Mouse (Mus musculus) embryonic facial prominence, embryonic 14.5 days (tissue): Measurements from ENCODE around the gene Slc41a3. TPM values are rescaled to one million over a fixed set of nuclear protein-coding genes. Genes with fewer than 3 reads are reported as not detected.

ENCODE experiments used
- ATAC-seq: fragments of 200-750 bp; cut with Nextera tagmentation; 2 replicates; pipeline ENCODE4 v1.8.0; 2017; ENCODE audit warnings: low read depth, moderate number of reproducible peaks, moderate TSS enrichment
- DNase-seq: peaks from one replicate; pipeline ENCODE4 v3.0.0-alpha.2; 2015; ENCODE audit warnings: low spot score
- H3K27ac ChIP-seq: fragments of 300-500 bp; sonication (generic); replicated peaks from 2 replicates; pipeline ENCODE4 v1.5.1; 2014; ENCODE audit warnings: low read depth, mild to moderate bottlenecking, low read length, moderate library complexity
- H3K27me3 ChIP-seq: fragments of 300-500 bp; sonication (generic); replicated peaks from 2 replicates; pipeline ENCODE4 v1.6.1; 2014; ENCODE audit warnings: low read length; ENCODE audit not compliant: control insufficient read depth, insufficient read depth
- H3K36me3 ChIP-seq: fragments of 300-500 bp; sonication (generic); 2 replicates; pipeline ENCODE4 v1.6.1; 2014; ENCODE audit warnings: low read length, mixed read lengths; ENCODE audit not compliant: control insufficient read depth, insufficient read depth
- H3K4me1 ChIP-seq: fragments of 300-500 bp; sonication (generic); 2 replicates; pipeline ENCODE4 v1.6.1; 2014; ENCODE audit warnings: antibody characterized with exemption, low read length; ENCODE audit not compliant: control insufficient read depth, insufficient read depth
- H3K4me2 ChIP-seq: fragments of 300-500 bp; sonication (generic); 2 replicates; pipeline ENCODE4 v1.6.1; 2014; ENCODE audit warnings: low read depth, mild to moderate bottlenecking, low read length, moderate library complexity, mixed read lengths
- H3K4me3 ChIP-seq: fragments of 300-500 bp; sonication (generic); 2 replicates; pipeline ENCODE4 v1.5.1; 2014; ENCODE audit warnings: low read depth, mild to moderate bottlenecking, low read length
- H3K9ac ChIP-seq: fragments of 300-500 bp; sonication (generic); 2 replicates; pipeline ENCODE4 v1.6.1; 2014; ENCODE audit warnings: low read depth, mild to moderate bottlenecking, low read length, moderate library complexity, mixed read lengths
- H3K9me3 ChIP-seq: fragments of 300-500 bp; sonication (generic); 2 replicates; pipeline ENCODE4 v1.6.1; 2016; ENCODE audit warnings: low read length; ENCODE audit not compliant: control insufficient read depth
- WGBS: fragments of 180-500 bp; shearing (Covaris S2); extraction: QIAGEN DNeasy Blood & Tissue Kit; methylation state at CpG from one replicate; pipeline ENCODE4 v1.1.7; 2014; 5-methylcytosine and 5-hydroxymethylcytosine counted together
- polyA plus RNA-seq: library from polyadenylated mRNA; unstranded; fragments of >200 nt; fragmentation: Nextera tagmentation; extraction: Ambion mirVana; gene quantifications from 2 replicates; pipeline ENCODE4 v1.2.1, GENCODE M21; 2014

Gene Slc41a3
- polyA plus RNA-seq, 1 experiment from 2014 or later = 5.4 TPM

DNA sequence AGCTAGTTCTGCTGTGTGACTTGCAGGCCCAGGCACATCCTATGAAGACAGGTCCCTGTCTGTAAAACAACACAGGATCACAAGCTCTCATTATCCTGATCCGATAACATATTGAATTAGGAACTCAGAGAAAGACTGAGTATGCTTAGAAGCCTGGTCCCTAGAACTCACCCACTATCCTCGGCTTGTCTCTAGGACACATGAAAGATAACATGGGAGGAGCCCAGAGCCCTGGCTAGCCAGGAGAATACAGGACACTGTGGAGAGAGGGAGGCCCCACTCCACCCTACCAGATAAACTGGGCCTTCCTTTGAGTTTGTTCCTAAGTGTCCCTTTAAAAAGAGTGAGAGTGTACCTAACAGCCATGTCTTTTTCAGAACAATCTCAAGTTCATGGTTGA is 55.4 kb downstream of the Slc41a3 start:
- no peaks in the 10 kb centered on the region for H3K27me3 ChIP-seq
- DNase-seq (no peak), ATAC-seq (no peak)
- H3K27ac ChIP-seq = no peak overlapping the region
- WGBS = 58% methylated on average over 2 of the region's 2 CpGs
- H3K4me1 ChIP-seq = no peaks in the 10 kb centered on the region
- H3K9me3 ChIP-seq = no peaks in the 10 kb centered on the region
- H3K36me3 ChIP-seq = peaks cover 39% of the 10 kb centered on the region
- H3K4me2 ChIP-seq = no peak overlapping the region
- H3K9ac ChIP-seq = no peak overlapping the region
- no peak overlapping the region for H3K4me3 ChIP-seq

DNA sequence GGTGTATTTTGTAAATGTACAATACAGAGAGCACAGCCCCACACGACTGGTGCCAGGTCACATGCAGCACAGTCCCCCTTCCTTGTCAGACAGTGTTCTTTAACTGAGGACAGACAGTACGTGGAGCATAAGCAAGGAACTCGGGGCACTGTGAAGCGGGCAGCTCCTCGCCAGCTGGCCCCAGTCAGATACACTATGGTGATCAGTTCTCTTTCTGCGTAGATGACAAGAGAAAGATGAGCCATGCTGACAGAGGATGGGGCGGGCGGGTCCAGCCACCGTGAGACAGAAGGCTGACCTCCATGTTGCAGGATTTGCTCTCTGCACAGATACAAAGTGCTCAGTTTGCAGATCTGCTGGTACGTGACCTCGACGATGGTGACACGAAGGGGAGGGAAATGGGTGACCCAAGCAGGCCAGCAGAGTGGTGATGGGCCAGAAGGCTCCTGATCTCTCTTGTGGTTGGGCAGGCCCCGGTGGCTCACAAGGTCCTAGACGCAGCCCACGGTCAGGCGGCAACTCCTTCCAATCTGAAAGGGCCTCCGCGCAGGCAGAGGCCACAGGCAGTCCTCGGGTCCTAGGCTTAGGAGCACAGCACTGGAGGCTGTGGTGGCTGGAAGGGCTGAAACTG is 56.0 kb downstream of the Slc41a3 start:
- Histone ChIP-seq H3K4me3 (no peak overlapping the region), H3K9me3 (no peaks in the 10 kb centered on the region), H3K27ac (no peak overlapping the region; the same call in 1 of the 2 replicates), H3K4me2 (no peak overlapping the region), H3K36me3 (peaks cover 45% of the 10 kb centered on the region), H3K27me3 (no peaks in the 10 kb centered on the region), H3K4me1 (no peaks in the 10 kb centered on the region), H3K9ac (no peak overlapping the region)
- 86% methylated on average over 18 of the region's 20 CpGs for WGBS
- no peak for DNase-seq
- no peak for ATAC-seq

DNA sequence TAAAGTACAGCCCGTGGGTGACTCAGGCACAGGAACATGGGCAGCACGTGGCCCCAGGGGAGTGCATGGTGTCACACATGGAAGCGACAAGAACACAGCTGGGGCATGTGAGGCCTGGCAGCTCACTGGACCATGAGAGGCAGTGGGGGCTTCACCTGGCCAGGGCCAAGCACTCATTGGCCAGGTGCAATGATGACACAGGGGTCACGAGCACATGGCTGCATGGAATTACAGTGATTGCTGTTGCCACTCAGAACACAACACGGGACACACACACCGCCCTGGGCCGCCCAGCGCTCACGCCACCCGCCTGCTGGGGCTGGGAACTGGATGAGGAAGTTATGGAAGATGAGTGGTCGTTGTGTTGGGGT is 56.5 kb downstream of the Slc41a3 start:
- H3K27ac ChIP-seq = no peak overlapping the region; the same call in 1 of the 2 replicates
- H3K36me3 ChIP-seq = peaks cover 50% of the 10 kb centered on the region
- DNase-seq (no peak), ATAC-seq (no peak)
- no peak overlapping the region for H3K4me3 ChIP-seq
- no peak overlapping the region for H3K4me2 ChIP-seq
- H3K4me1 ChIP-seq = no peaks in the 10 kb centered on the region
- H3K27me3 ChIP-seq = no peaks in the 10 kb centered on the region
- no peak overlapping the region for H3K9ac ChIP-seq
- 84% methylated on average over 11 of the region's 11 CpGs for WGBS
- no peaks in the 10 kb centered on the region for H3K9me3 ChIP-seq

DNA sequence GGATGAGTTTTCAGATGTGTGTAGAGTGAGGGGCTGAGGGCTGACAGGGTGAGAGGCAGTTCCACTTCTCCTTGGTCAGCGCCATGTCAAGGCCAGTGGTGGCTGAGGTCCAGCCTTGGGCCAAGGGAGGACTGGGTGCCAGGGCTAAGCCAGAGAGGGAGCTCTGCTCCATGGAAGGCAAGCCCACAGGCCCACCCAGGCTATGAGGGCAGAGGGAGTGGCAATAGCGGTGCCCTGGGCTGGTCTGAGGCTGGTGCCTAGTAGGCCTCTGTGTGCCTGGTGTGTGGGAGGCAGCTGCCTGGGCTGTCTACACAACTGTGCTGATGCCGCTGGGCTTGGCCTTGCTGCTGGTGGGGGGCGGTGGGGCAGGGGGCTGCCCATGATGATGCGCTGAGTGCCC is 57.6 kb downstream of the Slc41a3 start:
- H3K27me3 ChIP-seq = no peaks in the 10 kb centered on the region
- DNase-seq = no peak
- no peak for ATAC-seq
- no peaks in the 10 kb centered on the region for H3K9me3 ChIP-seq
- H3K4me3 ChIP-seq = no peak overlapping the region
- H3K36me3 ChIP-seq = peaks cover 62% of the 10 kb centered on the region
- H3K4me1 ChIP-seq = no peaks in the 10 kb centered on the region
- H3K27ac ChIP-seq = no peak overlapping the region
- no peak overlapping the region for H3K4me2 ChIP-seq
- 96% methylated on average over 3 of the region's 5 CpGs for WGBS
- no peak overlapping the region for H3K9ac ChIP-seq

DNA sequence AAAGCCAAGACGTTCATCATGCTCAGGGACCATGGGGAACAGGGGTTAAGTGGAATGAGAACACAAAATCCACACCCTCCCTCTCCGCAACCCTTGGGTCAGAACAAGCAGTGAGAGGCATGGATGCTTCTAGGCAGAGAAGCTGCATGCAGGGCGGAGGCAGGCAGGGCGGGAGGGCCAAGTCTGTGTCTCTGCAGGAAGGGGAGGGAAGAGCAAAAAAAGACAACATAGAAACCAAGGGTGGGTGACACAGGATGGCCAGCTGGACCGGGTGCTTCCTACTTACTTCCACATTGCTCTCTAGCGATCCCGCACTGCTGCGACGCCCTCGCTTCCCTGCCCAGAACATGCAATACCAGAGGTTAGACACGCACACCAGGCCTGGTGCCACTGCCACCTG is 59.2 kb downstream of the Slc41a3 start:
- Histone ChIP-seq H3K4me3 (no peak overlapping the region), H3K36me3 (peaks cover 78% of the 10 kb centered on the region), H3K4me2 (no peak overlapping the region), H3K27ac (no peak overlapping the region), H3K9ac (no peak overlapping the region), H3K9me3 (no peaks in the 10 kb centered on the region), H3K4me1 (no peaks in the 10 kb centered on the region), H3K27me3 (no peaks in the 10 kb centered on the region)
- 83% methylated on average over 11 of the region's 11 CpGs for WGBS
- ATAC-seq (no peak), DNase-seq (no peak)

DNA sequence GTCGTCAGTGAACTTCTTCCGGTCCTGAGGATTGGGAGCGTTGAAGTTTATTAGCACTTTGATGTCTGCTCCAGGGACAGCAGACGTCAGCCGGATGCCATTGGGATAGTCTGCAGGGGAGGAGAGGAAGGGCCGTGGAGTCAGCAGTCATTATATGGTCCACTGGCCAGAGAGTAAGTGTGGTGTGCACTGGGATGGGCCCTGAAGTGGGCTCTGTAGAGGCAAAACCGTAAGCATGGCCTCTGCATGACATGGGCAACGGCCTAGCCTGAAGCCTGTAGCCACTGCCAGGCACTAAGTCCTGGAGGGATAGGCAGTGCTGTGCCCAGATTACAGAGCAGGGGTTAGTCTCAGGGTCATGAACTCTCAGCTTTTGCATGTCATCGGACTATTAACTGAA is 64.2 kb downstream of the Slc41a3 start:
- peaks cover 98% of the 10 kb centered on the region for H3K36me3 ChIP-seq

DNA sequence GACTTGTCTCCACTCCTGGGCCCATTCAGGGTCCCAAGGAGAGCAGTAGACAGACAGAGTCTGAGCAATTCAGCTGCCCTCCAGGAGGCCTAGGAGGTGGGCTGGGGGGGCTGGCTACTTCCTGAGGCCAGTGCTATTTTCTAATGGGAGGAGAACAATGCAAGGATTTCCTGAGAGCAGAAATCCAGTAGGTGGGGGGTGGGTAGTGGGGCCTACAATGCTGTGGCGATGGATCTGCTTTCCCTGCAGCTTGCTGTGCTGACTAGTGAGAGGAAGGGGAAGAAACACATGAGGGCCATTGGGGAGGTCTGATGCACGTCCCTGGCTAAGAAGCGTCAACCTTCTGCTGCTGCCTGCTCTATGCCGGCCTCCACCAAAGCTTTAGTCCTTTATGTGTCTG is 74.2 kb downstream of the Slc41a3 start:
- H3K9me3 ChIP-seq = no peaks in the 10 kb centered on the region
- H3K4me2 ChIP-seq = no peak overlapping the region
- peaks cover 78% of the 10 kb centered on the region for H3K36me3 ChIP-seq
- WGBS = 80% methylated on average over 4 of the region's 4 CpGs
- H3K27me3 ChIP-seq = no peaks in the 10 kb centered on the region
- ATAC-seq = no peak
- no peak for DNase-seq
- no peaks in the 10 kb centered on the region for H3K4me1 ChIP-seq
- H3K9ac ChIP-seq = no peak overlapping the region
- no peak overlapping the region for H3K4me3 ChIP-seq
- no peak overlapping the region for H3K27ac ChIP-seq

More for the DNA sequence above, 64.2 kb downstream of the Slc41a3 start:
- Histone ChIP-seq H3K27ac (no peak overlapping the region), H3K4me2 (no peak overlapping the region), H3K9me3 (no peaks in the 10 kb centered on the region), H3K4me3 (no peak overlapping the region), H3K27me3 (no peaks in the 10 kb centered on the region), H3K9ac (no peak overlapping the region), H3K4me1 (no peaks in the 10 kb centered on the region)
- DNase-seq (no peak), ATAC-seq (no peak)
- 81% methylated on average over 9 of the region's 9 CpGs for WGBS

DNA sequence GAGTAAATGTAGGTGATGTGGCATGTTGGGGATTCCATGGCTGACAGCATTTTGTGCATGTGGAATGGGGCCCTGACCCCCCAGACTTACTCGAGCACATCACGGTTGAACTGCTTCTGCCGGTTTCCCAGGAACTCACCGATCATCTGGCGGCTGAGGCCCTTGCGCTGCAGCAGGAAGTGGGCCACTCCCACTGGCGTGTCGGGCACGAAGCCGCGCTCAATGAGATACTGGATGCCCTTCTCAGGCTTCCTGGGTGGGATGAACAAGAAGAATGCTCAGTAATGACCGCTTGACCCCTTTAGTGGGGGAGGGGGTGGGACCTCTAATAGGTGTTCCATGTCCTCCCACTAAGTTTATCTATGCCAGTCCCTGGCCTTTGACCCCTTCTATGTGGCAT is 75.9 kb downstream of the Slc41a3 start:
- WGBS = 87% methylated on average over 12 of the region's 12 CpGs
- H3K9ac ChIP-seq = no peak overlapping the region
- H3K4me2 ChIP-seq = no peak overlapping the region
- no peaks in the 10 kb centered on the region for H3K9me3 ChIP-seq
- ATAC-seq = no peak
- peaks cover 62% of the 10 kb centered on the region for H3K36me3 ChIP-seq
- H3K4me3 ChIP-seq = no peak overlapping the region
- no peak for DNase-seq
- H3K27me3 ChIP-seq = no peaks in the 10 kb centered on the region
- no peak overlapping the region for H3K27ac ChIP-seq
- H3K4me1 ChIP-seq = peaks cover 5% of the 10 kb centered on the region; the same call in 1 of the 2 replicates

DNA sequence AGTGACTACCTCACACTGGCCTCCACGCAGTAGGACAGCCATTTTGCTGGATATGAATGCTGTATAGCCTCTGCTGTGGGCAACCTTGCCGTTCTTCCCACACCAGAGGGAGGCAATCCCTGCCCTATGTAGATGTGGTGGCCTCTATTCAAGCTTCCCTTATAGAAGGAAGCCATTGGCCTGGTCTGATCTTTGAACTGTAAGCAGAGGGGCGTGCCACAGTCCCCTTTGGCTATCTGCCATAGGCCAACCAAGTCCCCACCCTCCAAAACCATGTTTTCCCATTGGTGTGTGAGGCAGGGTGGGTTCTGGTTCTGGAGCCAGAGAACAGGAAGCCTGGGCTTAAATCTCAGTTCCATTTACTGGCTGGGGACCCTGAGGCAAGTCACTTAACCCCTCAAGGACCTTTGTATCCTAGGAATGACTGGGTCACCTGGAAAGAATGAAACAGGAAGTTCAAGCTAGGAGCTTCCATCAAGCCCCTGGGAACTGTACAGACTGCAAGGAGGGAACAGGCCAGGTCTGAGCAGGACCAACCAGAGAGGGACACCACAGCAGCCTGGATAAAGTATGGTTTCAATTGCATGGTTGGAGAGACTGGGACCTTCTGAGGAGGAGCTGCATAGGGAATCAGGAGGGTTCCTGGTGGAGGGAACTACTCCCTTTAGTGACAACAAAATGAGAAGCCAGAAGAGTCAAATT is 79.5 kb downstream of the Slc41a3 start:
- H3K9ac ChIP-seq = no peak overlapping the region
- H3K9me3 ChIP-seq = no peaks in the 10 kb centered on the region
- peaks cover 11% of the 10 kb centered on the region; the same call in 1 of the 2 replicates for H3K4me1 ChIP-seq
- DNase-seq (no peak), ATAC-seq (no peak)
- peaks cover 45% of the 10 kb centered on the region for H3K36me3 ChIP-seq
- peak overlapping the region; percentile 18; the same call in 1 of the 2 replicates for H3K27ac ChIP-seq
- H3K4me3 ChIP-seq = no peak overlapping the region
- 90% methylated on average over 3 of the region's 3 CpGs for WGBS
- no peak overlapping the region for H3K4me2 ChIP-seq
- H3K27me3 ChIP-seq = no peaks in the 10 kb centered on the region
